In the genomic region with DNA sequence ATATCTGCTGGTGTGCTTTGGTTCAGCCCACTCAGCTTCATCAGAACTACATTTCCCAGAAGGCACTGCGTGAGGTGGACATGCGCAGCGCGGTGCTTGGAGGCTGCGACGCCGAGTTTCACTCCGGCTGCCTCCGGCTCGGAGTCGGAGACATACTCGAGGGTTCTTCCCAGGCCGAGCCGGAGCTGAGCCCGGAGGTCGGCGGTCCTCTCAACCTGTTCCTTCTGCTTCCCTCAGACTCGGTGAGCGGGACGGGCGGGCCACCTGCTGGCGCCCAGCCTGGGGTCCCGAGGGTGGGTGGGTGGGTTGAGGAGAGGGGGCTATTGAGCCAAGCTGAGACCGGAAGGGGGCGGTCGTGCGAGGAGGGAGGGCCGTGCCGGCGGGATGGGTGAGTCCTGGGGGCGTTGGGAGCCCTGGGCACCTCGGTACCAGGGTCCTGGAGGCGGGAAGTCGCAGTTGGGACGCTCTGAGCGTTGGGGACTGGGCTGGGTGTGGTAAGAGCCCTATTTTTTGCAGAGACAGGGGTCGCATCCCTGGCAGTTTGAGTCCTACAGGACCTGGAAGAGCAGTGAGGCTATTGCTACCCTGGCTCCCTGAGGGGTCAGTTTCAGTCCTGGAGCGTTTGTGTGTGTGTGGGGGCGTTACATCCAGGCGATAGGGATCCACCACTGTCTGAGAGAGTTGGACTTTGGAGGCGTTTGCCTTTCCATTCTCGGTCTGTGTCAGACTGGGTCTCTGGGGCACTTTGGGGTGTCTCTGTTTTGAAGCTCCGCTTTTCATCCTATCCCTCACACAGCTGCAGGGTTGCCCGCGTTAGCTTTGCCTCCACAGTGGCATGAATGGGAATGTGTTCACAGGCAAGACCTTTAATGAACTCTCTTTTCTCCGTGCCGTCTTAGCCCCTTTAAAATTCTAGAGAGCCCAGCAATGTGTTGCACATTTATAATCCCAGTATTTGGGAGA, we compare ENCODE assay signal across 7 mouse cellular contexts. TPM values are rescaled to one million over a fixed set of nuclear protein-coding genes. Genes with fewer than 3 reads are reported as not detected.
A peak's percentile ranks its signal among the peaks of the same experiment; 100 is the strongest.
DNase-seq lines count a peak whose midpoint lies in the region; ATAC-seq lines count a peak whose summit lies in the region.

A gene (plus strand): TSS at position 76 of the 963 bp plus-strand sequence.

- H3K4me1 ChIP-seq in embryonic facial prominence, embryonic 10.5 days, result peaks cover 11% of the 10 kb centered on the region
- peaks cover 11% of the 10 kb centered on the region for H3K4me1 ChIP-seq in limb, embryonic 10.5 days
- peaks cover 16% of the 10 kb centered on the region for H3K4me1 ChIP-seq in midbrain, embryonic 13.5 days (replicated peaks)

- WGBS in embryonic facial prominence, embryonic 10.5 days, result under 1% methylated on average over 47 of the region's 47 CpGs
- under 1% methylated on average over 47 of the region's 47 CpGs for WGBS in limb, embryonic 10.5 days
- 1% methylated on average over 47 of the region's 47 CpGs for WGBS in midbrain, embryonic 13.5 days

- DNase-seq in adrenal gland, postnatal 10 days, result peak; percentile 94
- DNase-seq in embryonic facial prominence, embryonic 10.5 days (ENCODE audit: low spot score), result peak; percentile 89
- DNase-seq in kidney, adult 11 months, result peak; percentile 87
- peak; percentile 89 for DNase-seq in limb, embryonic 10.5 days (ENCODE audit: low spot score)
- peak; percentile 78 for DNase-seq in spleen, adult 12 weeks (ENCODE audit: low spot score)

- no peaks in the 10 kb centered on the region for H3K27me3 ChIP-seq in embryonic facial prominence, embryonic 10.5 days (replicated peaks; ENCODE audit: low read depth, poor library complexity, severe bottlenecking)
- no peaks in the 10 kb centered on the region for H3K27me3 ChIP-seq in limb, embryonic 10.5 days (ENCODE audit: low read depth, poor library complexity, severe bottlenecking)
- no peaks in the 10 kb centered on the region for H3K27me3 ChIP-seq in midbrain, embryonic 13.5 days

- peak within 1 kb of the TSS; percentile 96 for H3K27ac ChIP-seq in embryonic facial prominence, embryonic 10.5 days (replicated peaks)
- H3K27ac ChIP-seq in limb, embryonic 10.5 days, result peak within 1 kb of the TSS; percentile 94
- peak within 1 kb of the TSS; percentile 85 for H3K27ac ChIP-seq in midbrain, embryonic 13.5 days

- peak; percentile 91 for ATAC-seq in granulocyte monocyte progenitor cell, adult 5-6 weeks (replicated peaks; ENCODE audit: poor library complexity, severe bottlenecking)
- ATAC-seq in midbrain, embryonic 13.5 days, result peak; percentile 95

- H3K9ac ChIP-seq in midbrain, embryonic 13.5 days (replicated peaks), result peak within 1 kb of the TSS; percentile 93

- H3K4me2 ChIP-seq in midbrain, embryonic 13.5 days (replicated peaks), result peak within 1 kb of the TSS; percentile 79

- peaks cover 39% of the 10 kb centered on the region for H3K36me3 ChIP-seq in embryonic facial prominence, embryonic 10.5 days (replicated peaks)
- H3K36me3 ChIP-seq in limb, embryonic 10.5 days, result peaks cover 40% of the 10 kb centered on the region
- H3K36me3 ChIP-seq in midbrain, embryonic 13.5 days, result peaks cover 37% of the 10 kb centered on the region

- H3K9me3 ChIP-seq in embryonic facial prominence, embryonic 10.5 days, result no peaks in the 10 kb centered on the region
- H3K9me3 ChIP-seq in limb, embryonic 10.5 days (replicated peaks), result no peaks in the 10 kb centered on the region
- H3K9me3 ChIP-seq in midbrain, embryonic 13.5 days, result no peaks in the 10 kb centered on the region

- H3K4me3 ChIP-seq in embryonic facial prominence, embryonic 10.5 days, result peak within 1 kb of the TSS; percentile 79
- peak within 1 kb of the TSS; percentile 88 for H3K4me3 ChIP-seq in limb, embryonic 10.5 days
- H3K4me3 ChIP-seq in midbrain, embryonic 13.5 days (replicated peaks), result peak within 1 kb of the TSS; percentile 84

RNA-seq across cellular contexts. Expression of the gene that starts here (rescaled TPM):
- 10 to 100 TPM; 16.6 to 19.2 TPM for total RNA-seq in adrenal gland, postnatal 10 days (2021)
- 38.5 and 39.2 TPM in 2 replicates for polyA plus RNA-seq in embryonic facial prominence, embryonic 10.5 days (2016; fragmentation: Nextera tagmentation; extraction: Ambion mirVana)
- 17.1 and 20.2 TPM in 2 replicates for total RNA-seq in granulocyte monocyte progenitor cell, adult 5-6 weeks (2014; fragmentation: Nextera tagmentation)
- 6.4 and 8.1 TPM in 2 replicates for total RNA-seq in granulocyte monocyte progenitor cell, adult 5-6 weeks (2017)
- 41.5 and 42.3 TPM in 2 replicates for polyA plus RNA-seq in limb, embryonic 10.5 days (2016; fragmentation: Nextera tagmentation; extraction: Ambion mirVana)
- polyA plus RNA-seq in midbrain, embryonic 13.5 days (2015; fragmentation: Nextera tagmentation; extraction: Ambion mirVana), result 28.5 and 28.8 TPM in 2 replicates

Comparison
In these comparisons a context has a peak if more than half of its experiments do, and no peak if none do; other contexts are left out.
1. Peak in every context shown above with its lines: DNase-seq, ATAC-seq, H3K4me3 ChIP-seq and H3K27ac ChIP-seq.